Mouse (Mus musculus): ENCODE results near the gene Neu2.

DNA sequence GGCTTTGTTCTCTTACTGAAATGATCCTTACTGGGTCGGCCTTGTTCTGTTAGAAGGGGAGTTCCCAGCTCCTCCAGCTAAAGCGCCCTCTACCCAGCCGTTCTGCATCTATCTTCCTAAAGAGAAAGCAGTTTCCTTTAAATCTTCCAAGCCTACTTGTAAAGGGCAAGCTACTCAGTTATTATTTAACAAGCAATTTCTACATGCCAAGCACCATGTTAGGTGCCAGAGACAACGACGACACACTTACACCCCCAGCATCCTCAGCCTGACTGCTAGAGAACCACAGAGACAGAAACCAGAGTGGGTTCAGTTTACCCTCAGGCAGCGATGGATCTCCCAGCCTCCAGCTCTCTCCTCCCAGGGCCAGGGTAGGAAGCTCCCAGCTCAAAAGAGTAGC, 1.8 kb upstream of the Neu2 start:
- TF ChIP-seq POLR2A (IDR thresholded peaks at IDR 0.05; ENCODE audit: borderline replicate concordance, extremely low read depth, insufficient read depth, insufficient read length, poor library complexity, severe bottlenecking) (no peak), CTCF (IDR thresholded peaks at IDR 0.05; ENCODE audit: borderline replicate concordance, extremely low read depth, insufficient read depth, insufficient read length) (no peak)

All from brain, embryonic 14.5 days (tissue).